In the genomic region with DNA sequence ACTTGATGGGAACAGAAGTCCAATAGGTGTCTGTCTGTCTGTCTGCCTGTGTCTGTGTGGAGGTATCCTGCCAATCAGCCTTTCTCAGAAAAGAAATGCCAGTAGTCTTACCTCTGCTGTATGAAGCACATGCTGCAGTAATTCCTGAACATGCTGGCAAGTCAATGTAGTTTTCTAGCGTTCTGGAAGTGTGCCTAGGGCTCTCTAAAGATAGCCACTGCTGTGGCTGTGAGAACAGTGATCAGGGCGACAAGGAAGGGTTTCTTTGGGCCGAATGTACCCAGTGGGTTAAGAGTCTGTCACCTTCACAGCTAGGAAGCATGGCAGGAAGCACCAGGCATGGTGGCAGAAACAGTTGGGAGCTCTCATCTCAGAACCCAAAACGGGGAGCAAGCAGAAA, we compare ENCODE assay signal across 11 mouse cellular contexts. TPM values are rescaled to one million over a fixed set of nuclear protein-coding genes. Genes with fewer than 3 reads are reported as not detected.
DNase-seq lines count a peak whose midpoint lies in the region.
"Had no signal": no experiment of that assay in that cellular context is flagged by ENCODE, and none has a peak within 500 bp of the region (broad histone marks: within the 10 kb centered on the region; RNA-seq: fewer than 3 reads in every experiment).

No protein-coding gene starts in this region.

- intact Hi-C loops in heart, postnatal 25 days (cut with DNase I), result no loop called here

- DNase-seq in cerebellum, postnatal 25 days, result peak; percentile 27 to 45
- no peak for DNase-seq in cerebellum, adult 8-10 months
- DNase-seq in heart, adult 9 months (ENCODE audit: low spot score in 2 of 2), result peak; percentile 30 to 59
- no peak for DNase-seq in heart, postnatal 25 days (ENCODE audit: low spot score)
- peak; percentile 43 for DNase-seq in right cerebral cortex, adult 18-20 months
- DNase-seq in right cerebral cortex, adult 2 months (ENCODE audit: low spot score in 2 of 2), result no peak
- DNase-seq in thymus, postnatal 36 days, result no peak
- no peak for DNase-seq in adrenal gland, postnatal 36 days
- DNase-seq: adrenal gland, postnatal 10 days; layer of hippocampus, adult 9-11 months; lung, adult 2 months had no signal

RNA-seq across cellular contexts. Expression of gene Sdc1, which starts 17.0 kb away (rescaled TPM):
- total RNA-seq in heart, postnatal 25 days (2021), result 1 to 10 TPM; 7.2 TPM
- total RNA-seq in adrenal gland, postnatal 36 days (2021), result 10 to 100 TPM; 16.5 to 17.0 TPM

Comparison
In these comparisons a context has a peak if more than half of its experiments do, and no peak if none do; other contexts are left out.
1. DNase-seq: peak in cerebellum, postnatal 25 days (2 of 2), heart, adult 9 months (2 of 2) and right cerebral cortex, adult 18-20 months (single experiment); none in cerebellum, adult 8-10 months (single experiment), heart, postnatal 25 days (single experiment), right cerebral cortex, adult 2 months (0 of 2), thymus, postnatal 36 days (0 of 2) and adrenal gland, postnatal 36 days (0 of 2).